Mouse (Mus musculus): ENCODE measurements around the gene Rmi2.

GRCm38 (mm10) chr16:10824536-10824935 is 10.3 kb upstream of the Rmi2 start:
- TF ChIP-seq POLR2A (IDR thresholded peaks at IDR 0.05; ENCODE audit: insufficient read depth, low read depth, low read length) (no peak), CTCF (IDR thresholded peaks at IDR 0.05; ENCODE audit: insufficient read depth, low read depth, low read length) (no peak)
